Mouse (Mus musculus): ENCODE data around the gene Slc36a2. TPM values are rescaled to one million over a fixed set of nuclear protein-coding genes. Genes with fewer than 3 reads are reported as not detected.

The Slc36a2 gene
- polyA plus RNA-seq, 1 experiment from 2014 or later, result 0.27 TPM

GRCm38 (mm10) chr11:55197740-55198510, 13.0 kb upstream of the Slc36a2 start:
- no peaks in the 10 kb centered on the region for H3K36me3 ChIP-seq (ENCODE audit: control insufficient read depth, insufficient read depth, low read length)
- no peaks in the 10 kb centered on the region for H3K9me3 ChIP-seq (replicated peaks; ENCODE audit: control insufficient read depth, low read length)
- no peak for ATAC-seq
- no peak overlapping the region for H3K9ac ChIP-seq (ENCODE audit: low read length)
- no peaks in the 10 kb centered on the region for H3K27me3 ChIP-seq (replicated peaks; ENCODE audit: control insufficient read depth, insufficient read depth, low read length)
- H3K27ac ChIP-seq (ENCODE audit: low read depth, low read length), result no peak overlapping the region
- no peak for DNase-seq (ENCODE audit: low spot score)
- no peak overlapping the region for H3K4me3 ChIP-seq (ENCODE audit: low read depth, low read length)
- no peak overlapping the region for H3K4me2 ChIP-seq (ENCODE audit: low read length)
- 88% methylated on average over 8 of the region's 8 CpGs for WGBS
- H3K4me1 ChIP-seq (ENCODE audit: control insufficient read depth, insufficient read depth, low read length), result no peaks in the 10 kb centered on the region

GRCm38 (mm10) chr11:55197086-55197485, 12.2 kb upstream of the Slc36a2 start:
- H3K36me3 ChIP-seq (ENCODE audit: control insufficient read depth, insufficient read depth, low read length), result no peaks in the 10 kb centered on the region
- H3K4me3 ChIP-seq (ENCODE audit: low read depth, low read length), result no peak overlapping the region
- H3K27ac ChIP-seq (ENCODE audit: low read depth, low read length), result no peak overlapping the region
- DNase-seq (ENCODE audit: low spot score), result no peak
- no peak for ATAC-seq
- no peaks in the 10 kb centered on the region for H3K27me3 ChIP-seq (replicated peaks; ENCODE audit: control insufficient read depth, insufficient read depth, low read length)
- no peaks in the 10 kb centered on the region for H3K9me3 ChIP-seq (replicated peaks; ENCODE audit: control insufficient read depth, low read length)
- no peaks in the 10 kb centered on the region for H3K4me1 ChIP-seq (ENCODE audit: control insufficient read depth, insufficient read depth, low read length)
- 78% methylated on average over 6 of the region's 6 CpGs for WGBS
- H3K4me2 ChIP-seq (ENCODE audit: low read length), result no peak overlapping the region
- no peak overlapping the region for H3K9ac ChIP-seq (ENCODE audit: low read length)

GRCm38 (mm10) chr11:55190216-55190615, 5.3 kb upstream of the Slc36a2 start:
- Histone ChIP-seq H3K27ac (ENCODE audit: low read depth, low read length) (no peak overlapping the region), H3K9me3 (replicated peaks; ENCODE audit: control insufficient read depth, low read length) (no peaks in the 10 kb centered on the region), H3K4me1 (ENCODE audit: control insufficient read depth, insufficient read depth, low read length) (no peaks in the 10 kb centered on the region), H3K27me3 (replicated peaks; ENCODE audit: control insufficient read depth, insufficient read depth, low read length) (no peaks in the 10 kb centered on the region), H3K4me2 (ENCODE audit: low read length) (no peak overlapping the region), H3K9ac (ENCODE audit: low read length) (no peak overlapping the region), H3K36me3 (ENCODE audit: control insufficient read depth, insufficient read depth, low read length) (no peaks in the 10 kb centered on the region), H3K4me3 (ENCODE audit: low read depth, low read length) (no peak overlapping the region)
- ATAC-seq, result no peak
- DNase-seq (ENCODE audit: low spot score), result no peak
- WGBS, result 94% methylated on average over 3 of the region's 3 CpGs

GRCm38 (mm10) chr11:55187777-55188176, 2.9 kb upstream of the Slc36a2 start:
- 88% methylated on average over 6 of the region's 6 CpGs for WGBS
- Histone ChIP-seq H3K4me3 (ENCODE audit: low read depth, low read length) (no peak overlapping the region), H3K9me3 (replicated peaks; ENCODE audit: control insufficient read depth, low read length) (no peaks in the 10 kb centered on the region)

GRCm38 (mm10) chr11:55187292-55187691, 2.4 kb upstream of the Slc36a2 start:
- no peak overlapping the region for H3K9ac ChIP-seq (ENCODE audit: low read length)
- no peaks in the 10 kb centered on the region for H3K27me3 ChIP-seq (replicated peaks; ENCODE audit: control insufficient read depth, insufficient read depth, low read length)
- no peaks in the 10 kb centered on the region for H3K9me3 ChIP-seq (replicated peaks; ENCODE audit: control insufficient read depth, low read length)
- no peak overlapping the region for H3K27ac ChIP-seq (ENCODE audit: low read depth, low read length)
- no peaks in the 10 kb centered on the region for H3K4me1 ChIP-seq (ENCODE audit: control insufficient read depth, insufficient read depth, low read length)
- ATAC-seq (no peak), DNase-seq (ENCODE audit: low spot score) (no peak)
- 94% methylated on average over 4 of the region's 4 CpGs for WGBS
- no peaks in the 10 kb centered on the region for H3K36me3 ChIP-seq (ENCODE audit: control insufficient read depth, insufficient read depth, low read length)
- no peak overlapping the region for H3K4me3 ChIP-seq (ENCODE audit: low read depth, low read length)
- H3K4me2 ChIP-seq (ENCODE audit: low read length), result no peak overlapping the region

More at GRCm38 (mm10) chr11:55187777-55188176, 2.9 kb upstream of the Slc36a2 start:
- no peak for ATAC-seq
- Histone ChIP-seq H3K9ac (ENCODE audit: low read length) (no peak overlapping the region), H3K27ac (ENCODE audit: low read depth, low read length) (no peak overlapping the region), H3K4me1 (ENCODE audit: control insufficient read depth, insufficient read depth, low read length) (no peaks in the 10 kb centered on the region), H3K36me3 (ENCODE audit: control insufficient read depth, insufficient read depth, low read length) (no peaks in the 10 kb centered on the region), H3K27me3 (replicated peaks; ENCODE audit: control insufficient read depth, insufficient read depth, low read length) (no peaks in the 10 kb centered on the region), H3K4me2 (ENCODE audit: low read length) (no peak overlapping the region)
- DNase-seq (ENCODE audit: low spot score), result no peak

GRCm38 (mm10) chr11:55184246-55184645, 631 bp downstream of the Slc36a2 start:
- ATAC-seq (no peak), DNase-seq (ENCODE audit: low spot score) (no peak)
- Histone ChIP-seq H3K9me3 (replicated peaks; ENCODE audit: control insufficient read depth, low read length) (no peaks in the 10 kb centered on the region), H3K9ac (ENCODE audit: low read length) (no peak overlapping the region), H3K27ac (ENCODE audit: low read depth, low read length) (no peak overlapping the region), H3K36me3 (ENCODE audit: control insufficient read depth, insufficient read depth, low read length) (no peaks in the 10 kb centered on the region), H3K27me3 (replicated peaks; ENCODE audit: control insufficient read depth, insufficient read depth, low read length) (no peaks in the 10 kb centered on the region), H3K4me2 (ENCODE audit: low read length) (no peak overlapping the region), H3K4me1 (ENCODE audit: control insufficient read depth, insufficient read depth, low read length) (no peaks in the 10 kb centered on the region), H3K4me3 (ENCODE audit: low read depth, low read length) (no peak overlapping the region)
- WGBS, result 82% methylated on average over 5 of the region's 5 CpGs

GRCm38 (mm10) chr11:55183124-55183523, 1.8 kb downstream of the Slc36a2 start:
- ATAC-seq (no peak), DNase-seq (ENCODE audit: low spot score) (no peak)
- Histone ChIP-seq H3K36me3 (ENCODE audit: control insufficient read depth, insufficient read depth, low read length) (no peaks in the 10 kb centered on the region), H3K9ac (ENCODE audit: low read length) (no peak overlapping the region), H3K4me1 (ENCODE audit: control insufficient read depth, insufficient read depth, low read length) (no peaks in the 10 kb centered on the region), H3K27ac (ENCODE audit: low read depth, low read length) (no peak overlapping the region), H3K4me2 (ENCODE audit: low read length) (no peak overlapping the region), H3K27me3 (replicated peaks; ENCODE audit: control insufficient read depth, insufficient read depth, low read length) (no peaks in the 10 kb centered on the region), H3K4me3 (ENCODE audit: low read depth, low read length) (no peak overlapping the region), H3K9me3 (replicated peaks; ENCODE audit: control insufficient read depth, low read length) (no peaks in the 10 kb centered on the region)
- 69% methylated on average over 7 of the region's 7 CpGs for WGBS

GRCm38 (mm10) chr11:55179856-55180255, 5.0 kb downstream of the Slc36a2 start:
- no peak for DNase-seq (ENCODE audit: low spot score)
- Histone ChIP-seq H3K4me2 (ENCODE audit: low read length) (no peak overlapping the region), H3K4me3 (ENCODE audit: low read depth, low read length) (no peak overlapping the region), H3K4me1 (ENCODE audit: control insufficient read depth, insufficient read depth, low read length) (no peaks in the 10 kb centered on the region), H3K9ac (ENCODE audit: low read length) (no peak overlapping the region), H3K36me3 (ENCODE audit: control insufficient read depth, insufficient read depth, low read length) (no peaks in the 10 kb centered on the region), H3K9me3 (replicated peaks; ENCODE audit: control insufficient read depth, low read length) (no peaks in the 10 kb centered on the region), H3K27me3 (replicated peaks; ENCODE audit: control insufficient read depth, insufficient read depth, low read length) (no peaks in the 10 kb centered on the region), H3K27ac (ENCODE audit: low read depth, low read length) (no peak overlapping the region)
- 87% methylated on average over 3 of the region's 3 CpGs for WGBS
- ATAC-seq, result no peak

- no peaks in the 10 kb centered on the region for H3K9me3 ChIP-seq (replicated peaks; ENCODE audit: control insufficient read depth, low read length)
- no peak overlapping the region for H3K4me3 ChIP-seq (ENCODE audit: low read depth, low read length)
- H3K36me3 ChIP-seq (ENCODE audit: control insufficient read depth, insufficient read depth, low read length), result no peaks in the 10 kb centered on the region
- WGBS, result 87% methylated on average over 4 of the region's 4 CpGs
- no peak overlapping the region for H3K27ac ChIP-seq (ENCODE audit: low read depth, low read length)
- ATAC-seq, result no peak
- no peaks in the 10 kb centered on the region for H3K4me1 ChIP-seq (ENCODE audit: control insufficient read depth, insufficient read depth, low read length)
- no peak for DNase-seq (ENCODE audit: low spot score)
- no peak overlapping the region for H3K4me2 ChIP-seq (ENCODE audit: low read length)
- H3K27me3 ChIP-seq (replicated peaks; ENCODE audit: control insufficient read depth, insufficient read depth, low read length), result no peaks in the 10 kb centered on the region
- H3K9ac ChIP-seq (ENCODE audit: low read length), result no peak overlapping the region
Observed at GRCm38 (mm10) chr11:55178830-55179229, 6.0 kb downstream of the Slc36a2 start.

Data from forebrain, embryonic 14.5 days (tissue).